Mouse (Mus musculus): Measurements from ENCODE around the gene Slc5a7. TPM values are rescaled to one million over a fixed set of nuclear protein-coding genes. Genes with fewer than 3 reads are reported as not detected.

Gene Slc5a7
- total RNA-seq (2015) = not detected in 2 replicates
- total RNA-seq (2017) = not detected in 2 replicates

DNA sequence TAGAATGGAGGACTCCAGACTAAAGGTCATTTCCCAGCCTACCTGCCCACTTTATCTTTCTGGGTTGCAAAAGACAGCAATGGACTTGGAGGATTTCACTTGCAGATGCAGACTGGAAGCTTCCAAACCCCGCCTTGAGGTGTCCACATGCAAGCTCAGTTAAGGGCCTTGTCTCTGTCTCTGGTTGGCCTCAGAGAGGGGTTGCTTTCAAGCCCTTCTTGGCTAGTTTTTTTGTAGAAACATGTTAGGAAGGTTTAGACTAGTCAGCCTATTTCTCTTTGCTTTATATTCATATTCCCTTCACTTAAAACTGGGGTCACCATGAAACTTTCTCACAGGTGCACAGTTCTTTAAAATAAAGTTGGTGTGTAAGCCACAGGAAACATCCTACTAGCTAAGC is at the start of gene Slc5a7:
Slc5a7 (minus strand) TSS at position 101 of the 400 bp plus-strand sequence.
- ATAC-seq (ENCODE audit: poor library complexity, severe bottlenecking) = no peak

DNA sequence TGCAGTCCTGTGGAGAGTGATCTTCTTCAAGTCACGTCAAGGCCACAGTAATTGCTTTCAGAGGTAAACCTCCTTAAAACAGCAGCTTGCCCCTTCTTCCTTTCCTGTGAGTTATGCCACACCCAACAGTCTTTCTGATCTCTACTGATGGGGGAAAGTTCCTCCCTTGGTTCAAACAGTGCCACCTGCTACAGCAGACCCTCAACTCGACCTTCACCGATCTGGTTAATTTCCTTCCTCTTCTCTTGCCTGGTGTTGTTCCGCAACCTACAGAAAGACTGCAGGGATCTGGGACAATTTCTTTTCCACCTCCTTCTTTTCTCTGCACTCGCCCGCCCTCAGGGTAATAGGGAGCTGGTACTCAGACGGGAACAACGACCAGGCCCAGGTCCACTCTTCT is 48.8 kb upstream of the Slc5a7 start:
- peak; percentile 24; the same call in 1 of the 2 replicates for ATAC-seq (ENCODE audit: poor library complexity, severe bottlenecking)

DNA sequence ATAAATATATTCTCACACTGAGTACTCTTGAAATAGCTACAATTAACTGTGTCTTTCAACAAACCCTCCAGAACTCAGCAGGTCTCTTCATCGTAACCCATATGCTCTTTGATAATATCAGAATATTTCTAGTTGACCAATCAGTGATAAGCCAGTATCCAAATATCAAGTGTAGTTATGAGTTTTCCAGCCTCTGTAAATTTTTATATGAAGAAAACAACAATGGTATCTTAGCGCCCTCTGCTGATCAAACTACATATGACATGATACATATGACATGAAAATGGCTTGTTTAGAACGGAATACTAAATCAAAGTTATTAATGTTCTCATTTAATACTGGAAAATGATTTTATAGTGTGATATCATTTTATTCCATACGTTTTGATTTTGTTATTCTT is 44.6 kb upstream of the Slc5a7 start:
- ATAC-seq (ENCODE audit: poor library complexity, severe bottlenecking) = no peak

DNA sequence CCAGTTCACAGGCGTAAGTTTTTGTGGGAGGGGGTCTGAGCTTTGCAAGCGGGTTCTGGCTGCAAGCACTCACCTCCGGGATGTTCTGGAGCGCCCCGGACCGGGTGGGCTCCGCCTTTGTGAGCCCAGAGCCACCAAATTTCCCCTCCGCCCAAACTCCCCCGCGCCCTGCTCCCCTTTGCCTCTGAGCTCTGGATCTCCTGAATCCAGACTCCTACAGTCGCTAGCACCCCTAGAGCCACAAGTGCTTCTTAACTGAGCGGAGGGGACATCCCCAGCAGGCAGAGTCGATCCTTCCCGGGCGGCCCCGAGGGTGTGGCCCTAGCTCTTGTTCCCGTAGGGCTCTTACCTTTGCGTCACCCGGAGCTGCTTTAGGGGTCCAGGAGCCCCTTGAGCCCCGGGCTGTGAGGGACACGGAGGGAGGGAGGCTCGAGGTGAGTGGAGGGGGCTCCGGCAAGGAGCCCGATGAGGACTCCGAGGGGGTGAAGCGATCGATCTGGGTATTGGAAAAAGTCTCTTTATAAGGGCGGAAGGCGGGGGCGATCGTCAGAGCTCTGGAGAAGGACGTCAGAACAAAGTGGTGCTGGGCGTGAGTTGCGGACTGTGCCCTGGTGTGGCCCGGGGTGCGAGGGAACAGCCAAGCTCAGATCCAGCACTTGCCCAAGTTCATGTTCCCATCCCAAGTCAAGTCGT is 456 bp downstream of the Slc5a7 start:
- no peak for ATAC-seq (ENCODE audit: poor library complexity, severe bottlenecking)

DNA sequence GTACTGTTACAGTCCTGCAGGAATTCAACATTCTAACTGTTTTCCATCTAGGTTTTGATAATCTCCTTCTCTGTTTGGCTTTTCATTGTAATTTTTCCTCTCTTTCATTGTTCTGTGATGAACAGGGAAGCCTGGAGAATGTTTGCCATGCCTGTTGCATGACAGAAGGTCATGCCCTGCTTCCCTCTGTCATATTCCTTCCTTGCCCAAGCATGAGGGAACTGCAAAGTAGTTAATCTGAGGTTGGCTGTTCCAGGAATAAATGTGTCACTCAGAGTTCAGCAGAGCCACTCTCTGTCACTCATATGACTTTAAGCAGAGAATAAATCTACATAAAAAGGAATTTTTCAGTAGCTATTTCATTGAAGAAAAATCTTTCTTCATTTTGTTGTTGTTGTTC is 48.1 kb downstream of the Slc5a7 start:
- ATAC-seq (ENCODE audit: poor library complexity, severe bottlenecking) = no peak

DNA sequence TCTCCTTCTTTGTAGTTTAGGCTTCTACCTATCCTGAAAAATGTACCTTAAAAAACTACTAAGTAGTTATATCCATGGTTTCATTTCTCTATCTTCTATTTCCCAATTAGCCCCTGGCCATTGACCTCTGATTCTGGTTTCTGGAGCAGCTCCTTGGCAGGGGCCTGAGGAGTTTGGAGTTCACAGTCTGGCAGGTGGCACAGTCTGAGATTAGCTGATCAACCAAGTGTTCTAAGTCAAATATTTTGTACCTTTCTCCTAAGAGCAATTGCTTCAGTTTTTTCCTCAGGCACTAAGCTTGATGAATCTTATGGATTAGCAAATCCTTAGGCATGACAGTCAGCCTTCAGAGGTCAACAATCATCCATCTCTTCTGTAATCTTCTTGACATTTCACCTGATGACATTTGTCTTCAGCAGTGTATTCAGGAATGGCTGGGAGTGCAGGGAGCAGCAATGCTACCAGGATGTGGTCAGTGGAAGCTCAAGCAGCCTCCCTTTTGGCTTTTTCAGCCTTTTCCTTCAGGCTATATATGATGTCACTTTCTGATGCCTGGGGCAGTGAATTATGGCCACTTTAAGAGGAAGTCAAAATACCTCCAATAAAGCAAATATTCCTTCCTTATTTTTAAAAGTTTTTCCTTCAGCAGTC is 55.1 kb downstream of the Slc5a7 start:
- ATAC-seq (ENCODE audit: poor library complexity, severe bottlenecking) = no peak

DNA sequence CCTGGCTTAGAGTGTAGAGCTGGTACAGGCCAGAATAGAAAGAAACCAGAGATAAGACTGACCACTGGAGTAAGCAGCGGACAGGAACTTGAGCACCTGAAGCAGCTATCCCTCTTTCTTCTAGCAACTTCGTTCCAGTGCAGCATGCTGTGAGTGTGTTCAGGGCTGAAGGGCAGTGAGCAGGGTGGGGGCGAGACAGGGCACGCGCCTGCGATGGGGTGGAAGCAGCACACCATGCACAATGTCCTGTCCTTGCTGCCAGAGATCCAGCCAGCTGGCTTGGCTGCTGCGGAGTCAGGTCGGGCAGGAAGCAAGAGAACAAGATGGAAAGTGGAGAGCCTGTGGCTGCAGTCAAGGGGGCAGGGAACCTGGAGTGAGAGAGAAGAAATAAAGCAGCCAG is 59.4 kb downstream of the Slc5a7 start:
- no peak for ATAC-seq (ENCODE audit: poor library complexity, severe bottlenecking)
